Mouse (Mus musculus) heart, postnatal 10 days (tissue): ENCODE measurements around the gene Itm2b. TPM values are rescaled to one million over a fixed set of nuclear protein-coding genes. Genes with fewer than 3 reads are reported as not detected.

Source experiments
- DNase-seq, 2 experiments: peaks; one replicate each; pipeline ENCODE4 v3.0.0; 2021
- intact Hi-C: fragments of 180-260 bp; cut with DNase I; formaldehyde crosslinking; loops from one replicate; pipeline ENCODE4 v1.15.1; 2025
- total RNA-seq, 2 experiments: library from RNA; stranded (reverse); gene quantifications; 2 replicates each; pipeline ENCODE4 v1.2.3; 2021

The Itm2b gene
- total RNA-seq, 2 experiments from 2014 or later = 625 to 643 TPM

- intact Hi-C loops = no loop called here
- DNase-seq = no peak
Observed at GRCm38 (mm10) chr14:73398367-73398996, 13.4 kb upstream of the Itm2b start.

- intact Hi-C loops = no loop called here
- DNase-seq = no peak
Observed at GRCm38 (mm10) chr14:73395750-73396149, 10.7 kb upstream of the Itm2b start.

- no peak for DNase-seq
- intact Hi-C loops = no loop called here
Observed at GRCm38 (mm10) chr14:73394263-73395006, 9.3 kb upstream of the Itm2b start.

- intact Hi-C loops = no loop called here
- no peak for DNase-seq
Observed at GRCm38 (mm10) chr14:73391457-73391856, 6.4 kb upstream of the Itm2b start.

- DNase-seq = no peak
- intact Hi-C loops = no loop called here
Observed at GRCm38 (mm10) chr14:73390196-73390595, 5.1 kb upstream of the Itm2b start.

- DNase-seq = no peak
- intact Hi-C loops = no loop called here
Observed at GRCm38 (mm10) chr14:73389059-73389458, 4.0 kb upstream of the Itm2b start.

- DNase-seq = peak; percentile 82 to 83
- intact Hi-C loops = no loop called here
Observed at GRCm38 (mm10) chr14:73388546-73388945, 3.5 kb upstream of the Itm2b start.

GRCm38 (mm10) chr14:73386493-73386892 lies 1.4 kb upstream of the Itm2b start:
- intact Hi-C loops = no loop called here
- DNase-seq = no peak

GRCm38 (mm10) chr14:73385720-73386374 lies 758 bp upstream of the Itm2b start:
- intact Hi-C loops = loop anchor here (1.0 kb wide), 1 partner anchor 88 kb away; no protein-coding TSS in a partner anchor
- DNase-seq = no peak

GRCm38 (mm10) chr14:73384546-73384912 lies 560 bp downstream of the Itm2b start:
- intact Hi-C loops = no loop called here
- DNase-seq = peak in 1 of 2 experiments; percentile 61

- intact Hi-C loops = no loop called here
- DNase-seq = no peak
Observed at GRCm38 (mm10) chr14:73383746-73384145, 1.3 kb downstream of the Itm2b start.

GRCm38 (mm10) chr14:73382699-73383098 lies 2.4 kb downstream of the Itm2b start:
- peak; percentile 58 to 77 for DNase-seq
- intact Hi-C loops = loop anchor here (1.0 kb wide), 1 partner anchor 58 kb away; no protein-coding TSS in a partner anchor

GRCm38 (mm10) chr14:73381559-73381958 lies 3.5 kb downstream of the Itm2b start:
- intact Hi-C loops = no loop called here
- no peak for DNase-seq

- intact Hi-C loops = no loop called here
- no peak for DNase-seq
Observed at GRCm38 (mm10) chr14:73377804-73378203, 7.3 kb downstream of the Itm2b start.

GRCm38 (mm10) chr14:73376920-73377319 lies 8.2 kb downstream of the Itm2b start:
- peak; percentile 53 to 58 for DNase-seq
- intact Hi-C loops = no loop called here

- no peak for DNase-seq
- intact Hi-C loops = no loop called here
Observed at GRCm38 (mm10) chr14:73375903-73376302, 9.2 kb downstream of the Itm2b start.

GRCm38 (mm10) chr14:73375445-73375844 lies 9.6 kb downstream of the Itm2b start:
- intact Hi-C loops = no loop called here
- no peak for DNase-seq

GRCm38 (mm10) chr14:73374315-73374890 lies 10.7 kb downstream of the Itm2b start:
- intact Hi-C loops = no loop called here
- DNase-seq = peak; percentile 38 to 50

- DNase-seq = no peak
- intact Hi-C loops = no loop called here
Observed at GRCm38 (mm10) chr14:73373606-73374005, 11.5 kb downstream of the Itm2b start.

GRCm38 (mm10) chr14:73372990-73373389 lies 12.1 kb downstream of the Itm2b start:
- intact Hi-C loops = no loop called here
- DNase-seq = no peak

- intact Hi-C loops = no loop called here
- DNase-seq = no peak
Observed at GRCm38 (mm10) chr14:73371577-73371976, 13.5 kb downstream of the Itm2b start.
